Mouse (Mus musculus): ENCODE measurements around the gene Med15.

The Med15 gene

DNA sequence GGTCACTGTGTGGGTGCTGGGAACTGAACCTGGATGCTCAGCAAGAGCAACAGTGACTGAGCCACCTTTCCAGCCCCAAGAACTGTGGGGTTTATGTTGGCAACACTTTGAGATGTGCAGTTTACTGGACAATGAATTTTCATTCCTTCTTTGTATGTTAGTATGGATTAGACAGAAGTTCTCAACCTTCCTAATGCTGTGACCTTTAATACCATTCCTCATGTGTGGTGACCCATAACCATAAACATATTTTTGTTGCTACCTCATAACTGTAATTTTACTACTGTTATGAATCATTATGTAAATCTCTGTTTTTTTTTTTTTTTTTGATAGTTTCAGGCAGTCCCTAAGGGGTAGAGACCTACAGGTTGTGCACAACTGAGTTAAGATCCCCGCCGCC is 955 bp upstream of the Med15 start:
- intact Hi-C loops (cut with DNase I) = no loop called here

DNA sequence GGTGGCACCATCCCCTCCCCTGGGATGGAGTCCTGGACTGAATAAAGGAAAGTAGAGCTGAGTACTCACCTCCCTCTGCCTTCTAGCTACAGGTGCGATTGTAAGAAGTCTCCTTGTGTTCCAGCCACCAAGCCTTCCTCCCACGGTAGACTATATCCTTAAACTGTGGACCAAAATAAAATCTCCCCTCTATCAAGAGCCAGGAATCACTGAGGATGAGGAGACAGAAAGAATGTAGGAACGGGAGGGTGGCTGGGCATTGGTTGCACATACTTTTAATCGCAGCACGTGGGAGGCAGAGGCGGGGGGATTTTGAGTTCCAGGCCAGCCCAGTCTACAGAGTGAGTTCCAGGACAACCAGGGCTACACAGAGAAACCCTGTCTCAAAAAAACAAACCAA is 260 bp downstream of the Med15 start:
- intact Hi-C loops (cut with DNase I) = no loop called here

DNA sequence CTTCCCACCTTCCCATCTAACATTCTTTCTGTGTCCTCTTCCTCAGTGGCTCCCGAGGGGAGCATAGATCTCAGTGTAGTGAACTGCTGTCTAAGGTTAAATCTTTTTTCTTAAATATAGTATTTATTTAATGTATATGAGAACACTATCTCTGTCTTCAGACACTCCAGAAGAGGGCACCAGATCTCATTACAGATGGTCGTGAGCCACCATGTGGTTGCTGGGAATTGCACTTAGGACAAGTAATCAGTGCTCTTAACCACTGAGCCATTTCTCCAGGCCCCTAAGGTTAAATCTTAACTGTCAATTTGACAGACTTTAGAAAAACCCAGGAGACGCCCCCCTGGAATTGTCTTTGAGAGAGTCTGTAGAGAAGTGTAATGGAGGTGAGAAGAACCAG is 670 bp downstream of the Med15 start:
- intact Hi-C loops (cut with DNase I) = no loop called here

DNA sequence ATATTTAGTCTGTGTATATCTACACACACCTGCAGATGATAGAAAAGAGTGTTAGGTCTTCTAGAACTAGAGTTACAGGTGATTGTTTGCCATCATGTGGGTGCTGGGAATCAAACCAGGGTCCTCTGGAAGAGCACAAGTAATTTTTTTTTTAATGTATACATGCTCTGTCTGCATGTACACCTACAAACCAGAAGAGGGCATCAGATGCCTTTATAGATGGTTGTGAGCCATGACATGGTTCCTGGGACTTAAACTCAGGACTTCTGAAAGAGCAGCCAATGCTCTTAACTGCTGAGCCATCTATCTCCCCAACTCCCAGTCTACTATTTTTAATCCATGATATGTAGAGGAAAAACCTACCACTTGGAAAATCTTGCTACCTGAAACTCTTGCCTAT is 2.7 kb downstream of the Med15 start:
- intact Hi-C loops (cut with DNase I) = loop anchor here (10.0 kb wide), 1 partner anchor 85 kb away; the partner anchor contains the start of gene Ccdc74a

DNA sequence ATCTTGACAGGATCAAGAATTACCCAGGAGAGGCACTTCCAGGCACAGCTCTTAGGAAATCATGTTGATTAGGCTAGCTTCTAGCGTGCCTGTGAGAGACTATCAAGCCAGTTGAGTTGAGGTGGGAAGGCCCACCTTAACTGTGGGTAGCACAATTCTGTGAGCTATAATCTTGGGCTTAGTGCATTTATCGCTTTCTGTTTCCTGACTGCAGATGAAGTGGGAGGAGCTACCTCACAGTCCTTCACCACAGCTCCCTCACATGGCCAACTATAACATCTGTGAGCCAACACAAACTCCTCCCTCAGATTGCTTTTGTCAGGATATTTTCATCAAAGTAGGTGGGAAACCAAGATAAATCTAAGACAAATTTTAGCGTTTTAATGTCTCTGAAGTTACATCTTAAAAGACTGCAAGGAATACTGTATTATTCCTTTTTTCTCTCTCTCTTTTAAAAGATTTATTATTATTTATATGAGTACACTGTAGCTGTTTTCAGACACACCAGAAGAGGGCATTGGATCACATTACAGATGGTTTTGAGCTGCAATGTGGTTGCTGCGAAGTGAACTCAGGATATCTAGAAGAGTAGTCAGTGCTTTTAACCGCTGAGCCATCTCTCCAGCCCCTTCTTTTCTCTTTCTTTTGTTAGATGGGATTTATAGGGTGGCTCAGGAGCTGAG is 5.4 kb downstream of the Med15 start:
- intact Hi-C loops (cut with DNase I) = loop anchor here (10.0 kb wide), 1 partner anchor 83 kb away; the partner anchor contains the start of gene Ccdc74a

DNA sequence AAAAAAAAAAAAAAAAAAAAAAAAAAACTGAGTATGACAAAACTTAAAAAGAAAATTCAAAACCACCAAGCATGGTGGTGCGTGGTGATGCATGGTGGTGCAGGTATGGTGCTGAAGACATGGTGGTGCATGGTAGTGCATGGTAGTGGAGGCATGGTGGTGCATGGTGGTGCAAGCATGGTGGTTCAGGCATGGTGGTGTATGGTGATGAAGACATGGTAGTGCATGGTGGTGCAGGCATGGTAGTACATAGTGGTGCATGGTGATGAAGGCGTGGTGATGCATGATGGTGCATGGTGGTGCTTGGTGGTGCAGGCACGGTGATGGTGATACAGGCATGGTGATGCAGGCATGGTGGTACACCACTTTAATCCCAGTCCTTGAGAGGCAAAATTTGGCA is 8.2 kb downstream of the Med15 start:
- intact Hi-C loops (cut with DNase I) = loop anchor here (10.0 kb wide), 1 partner anchor 80 kb away; the partner anchor contains the start of gene Ccdc74a

DNA sequence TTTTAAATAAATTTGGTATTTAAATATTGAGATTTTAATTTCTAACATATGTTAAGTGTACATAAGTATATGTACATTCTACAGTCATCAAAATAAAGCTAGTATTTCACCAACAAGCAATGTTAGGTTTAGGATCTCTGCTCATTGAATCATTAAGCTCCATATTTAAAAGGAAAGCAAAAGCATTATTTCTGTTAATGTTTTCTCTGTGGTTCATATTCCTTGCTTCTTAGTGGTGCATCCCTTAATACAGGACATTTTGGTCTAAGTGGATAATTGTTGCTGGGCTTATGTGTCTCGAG is 9.4 kb downstream of the Med15 start:
- intact Hi-C loops (cut with DNase I) = loop anchor here (10.0 kb wide), 1 partner anchor 78 kb away; the partner anchor contains the start of gene Ccdc74a

DNA sequence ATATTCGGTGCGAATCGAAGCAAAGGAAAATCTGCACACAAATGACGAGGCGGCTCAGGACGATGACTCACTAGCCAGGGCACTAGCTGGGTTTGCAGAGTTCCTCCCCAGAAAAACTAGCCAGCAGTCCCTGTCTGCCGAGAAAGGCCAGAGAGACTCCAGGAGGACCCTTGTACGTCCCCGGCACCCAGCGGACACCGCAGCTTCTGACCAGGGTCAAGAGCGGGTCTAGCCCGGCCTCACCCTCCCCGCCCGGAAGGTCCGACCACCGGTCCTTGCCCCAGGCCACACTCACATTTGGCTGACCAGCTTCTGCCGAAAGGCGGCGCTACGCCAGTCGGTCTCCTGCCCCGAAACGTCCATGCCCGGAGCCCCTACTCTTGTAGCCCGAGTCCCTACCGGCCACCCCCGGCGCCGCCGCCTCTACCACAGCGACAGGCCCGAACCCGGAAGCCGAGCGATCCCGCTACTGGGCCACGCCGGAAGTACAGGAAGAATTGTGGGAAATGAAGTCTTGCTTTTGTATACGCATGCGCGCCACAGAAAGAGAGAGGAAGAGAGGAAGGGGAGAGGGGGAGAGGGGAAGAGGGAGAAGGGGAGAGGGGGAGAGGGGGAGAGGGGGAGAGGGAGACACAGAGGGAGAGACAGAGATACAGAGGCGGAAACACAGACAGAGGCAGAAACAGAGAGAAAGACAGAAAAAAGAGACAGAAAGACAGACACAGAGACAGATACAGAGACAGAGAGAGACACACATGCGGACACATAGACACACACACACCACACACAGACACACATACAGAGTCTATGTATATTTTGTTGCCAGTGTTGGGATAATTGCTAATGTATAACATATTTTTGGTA is 10.0 kb downstream of the Med15 start:
- intact Hi-C loops (cut with DNase I) = loop anchor here (10.0 kb wide), 1 partner anchor 78 kb away; the partner anchor contains the start of gene Ccdc74a

DNA sequence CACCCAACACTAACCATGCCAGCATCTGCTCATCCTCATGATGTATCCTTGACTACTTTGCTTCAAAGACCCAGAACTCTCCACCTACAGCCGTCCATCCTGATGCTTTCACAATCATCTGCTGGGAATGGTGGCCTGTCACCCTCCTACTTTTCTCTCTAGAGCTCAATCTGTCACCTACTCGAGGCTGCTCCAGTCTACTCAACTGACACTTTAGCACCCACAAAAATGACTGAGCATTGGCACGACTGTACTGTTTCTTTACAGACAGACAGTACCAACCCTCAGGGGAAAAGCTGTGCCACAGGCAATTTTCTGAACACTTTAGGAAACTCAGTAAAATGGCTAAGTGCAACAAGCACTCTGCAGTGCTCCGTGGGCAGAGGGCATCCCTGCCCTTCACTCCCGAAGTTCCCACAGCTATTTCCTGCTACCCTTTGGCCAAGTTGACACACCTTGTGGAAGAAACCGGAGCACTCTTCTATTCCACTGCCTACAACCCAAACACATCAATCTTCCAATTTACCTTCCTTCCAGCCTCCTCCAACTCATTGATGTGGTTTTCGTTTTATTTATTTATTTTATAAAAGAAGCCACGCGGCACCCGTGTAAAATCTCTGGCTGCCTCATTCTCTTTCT is 10.8 kb downstream of the Med15 start:
- intact Hi-C loops (cut with DNase I) = loop anchor here (10.0 kb wide), 1 partner anchor 77 kb away; the partner anchor contains the start of gene Ccdc74a

DNA sequence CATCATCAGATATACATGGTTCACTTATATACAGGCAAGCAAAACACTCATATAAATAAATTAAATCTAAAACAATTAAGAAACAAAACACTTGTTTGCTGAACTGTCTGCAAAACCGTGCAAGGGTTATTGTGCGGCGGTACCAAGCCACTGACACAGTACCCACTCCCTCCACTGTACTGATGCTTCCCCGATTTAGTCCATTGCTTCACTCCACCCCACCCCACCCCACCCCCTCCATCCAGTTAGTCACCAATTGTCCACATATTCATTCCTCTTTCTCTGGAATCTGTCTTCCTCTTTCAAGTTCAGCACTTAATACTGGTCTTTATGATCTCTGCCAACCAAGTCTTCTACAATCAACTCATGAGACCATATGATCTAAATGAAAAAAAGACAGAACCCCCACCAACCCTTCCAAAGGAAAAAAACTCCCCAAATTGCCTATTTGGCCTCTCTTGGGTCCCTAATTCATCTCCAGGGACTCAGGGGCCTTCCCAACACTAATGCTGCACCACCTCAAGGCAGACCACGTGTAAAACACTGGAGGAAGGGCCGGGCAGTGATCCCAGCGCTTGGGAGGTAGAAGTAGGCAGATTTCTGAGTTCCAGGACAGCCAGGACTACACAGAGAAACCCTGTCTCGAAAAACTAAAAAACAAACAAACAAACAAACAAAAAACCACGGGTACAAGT is 11.4 kb downstream of the Med15 start:
- intact Hi-C loops (cut with DNase I) = loop anchor here (10.0 kb wide), 1 partner anchor 76 kb away; the partner anchor contains the start of gene Ccdc74a

DNA sequence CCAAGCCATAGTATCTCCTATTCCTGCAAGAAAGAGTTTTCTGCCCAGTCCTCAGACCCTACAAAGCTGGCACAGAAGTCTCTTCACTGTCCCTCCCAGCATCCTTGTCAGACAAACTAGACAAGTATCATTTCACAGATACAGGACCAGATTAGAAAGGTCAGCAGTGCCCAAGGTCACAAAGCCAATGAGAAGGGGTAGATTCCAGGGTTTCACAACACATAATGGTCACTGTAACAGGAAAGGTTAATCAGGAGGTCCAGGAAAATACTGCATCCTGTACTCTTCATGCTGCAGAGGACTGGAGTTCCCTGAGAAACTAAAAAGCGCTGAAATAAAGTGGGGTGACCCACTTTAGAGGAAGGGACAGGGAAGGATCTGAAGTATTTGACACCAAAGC is 14.9 kb downstream of the Med15 start:
- intact Hi-C loops (cut with DNase I) = no loop called here

DNA sequence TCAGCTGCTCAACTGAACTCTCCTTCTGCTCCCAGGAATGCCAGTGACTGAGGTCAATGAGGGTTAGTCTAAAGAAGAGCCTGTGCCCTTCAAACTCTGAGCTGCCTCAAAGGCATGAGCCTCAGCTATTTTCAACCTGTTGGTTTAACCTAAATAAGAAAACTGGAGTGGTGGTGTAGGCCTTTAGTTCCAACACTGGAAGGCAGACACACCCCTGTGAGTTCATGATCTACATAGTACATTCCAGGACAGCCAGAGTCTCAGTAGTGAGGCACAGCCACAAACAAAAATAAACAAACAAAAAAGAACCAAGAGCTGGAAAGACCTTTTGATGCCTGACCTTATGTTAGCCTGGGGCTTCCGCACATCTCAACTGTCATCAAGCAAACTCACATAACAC is 25.1 kb downstream of the Med15 start:
- intact Hi-C loops (cut with DNase I) = no loop called here

DNA sequence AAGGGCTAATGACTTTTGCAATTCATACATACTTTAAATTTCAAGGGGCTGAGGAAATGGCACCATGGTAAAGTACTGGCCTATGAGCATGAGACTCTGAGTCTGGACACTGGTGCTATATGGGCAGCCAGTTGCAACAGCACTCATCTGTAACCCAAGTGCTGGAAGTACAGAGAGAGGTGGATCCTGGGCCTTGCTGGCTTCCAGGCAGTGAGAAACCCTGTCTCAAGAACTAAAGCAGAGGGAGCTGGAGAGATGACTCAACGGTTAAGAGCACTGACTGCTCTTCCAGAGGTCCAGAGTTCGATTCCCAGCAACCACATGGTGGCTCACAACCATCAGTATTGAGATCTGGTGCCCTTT is 31.7 kb downstream of the Med15 start:
- intact Hi-C loops (cut with DNase I) = no loop called here

DNA sequence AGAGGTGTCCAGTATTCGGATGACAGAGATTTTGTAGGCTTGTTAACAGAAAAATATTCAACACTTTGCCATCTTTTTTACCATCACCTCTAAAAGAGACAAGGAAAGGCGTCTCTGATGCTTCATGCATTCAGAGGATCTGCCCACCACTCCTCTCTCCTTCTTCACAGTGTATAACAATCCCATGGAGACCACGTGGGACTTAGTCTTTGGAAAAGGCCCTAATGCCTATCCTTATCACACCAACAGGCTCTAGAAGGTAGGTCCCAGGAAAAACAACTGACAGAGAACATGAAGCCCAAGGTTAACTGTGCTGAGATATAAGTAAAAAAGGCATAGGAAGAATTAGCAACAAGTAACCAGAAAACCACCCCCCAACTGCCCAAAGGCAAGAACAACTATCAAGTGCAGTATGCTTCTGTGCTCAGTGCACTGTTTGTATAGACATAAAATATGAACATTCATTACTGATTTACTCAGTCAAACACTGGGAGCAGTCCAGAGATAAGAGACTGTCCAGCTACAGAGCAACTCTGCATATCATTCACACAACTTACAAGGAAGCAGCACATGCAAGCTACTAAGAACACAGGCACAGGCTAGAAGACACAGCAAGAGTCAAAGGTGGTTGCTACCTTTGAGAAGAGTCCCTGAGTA is 32.2 kb downstream of the Med15 start:
- intact Hi-C loops (cut with DNase I) = no loop called here

DNA sequence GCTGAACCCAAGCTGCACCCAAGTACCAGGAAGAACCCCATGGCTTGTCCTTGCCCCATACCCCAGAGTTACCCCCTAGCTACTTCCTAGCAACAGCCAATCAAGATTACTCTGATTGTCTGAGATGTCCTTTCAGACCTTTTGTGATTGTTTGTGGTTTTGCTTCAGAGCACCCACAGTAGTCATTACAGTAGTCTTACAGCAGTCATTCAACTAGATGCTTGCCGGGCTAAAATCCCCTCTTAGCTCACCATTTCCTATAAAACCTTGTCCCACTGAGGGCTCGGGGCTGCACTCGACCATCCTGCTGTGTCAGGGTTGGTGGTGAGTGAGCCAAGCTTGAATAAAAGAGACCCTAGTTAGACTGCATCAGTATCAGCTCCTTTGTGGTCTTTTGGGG is 37.8 kb downstream of the Med15 start:
- intact Hi-C loops (cut with DNase I) = no loop called here

DNA sequence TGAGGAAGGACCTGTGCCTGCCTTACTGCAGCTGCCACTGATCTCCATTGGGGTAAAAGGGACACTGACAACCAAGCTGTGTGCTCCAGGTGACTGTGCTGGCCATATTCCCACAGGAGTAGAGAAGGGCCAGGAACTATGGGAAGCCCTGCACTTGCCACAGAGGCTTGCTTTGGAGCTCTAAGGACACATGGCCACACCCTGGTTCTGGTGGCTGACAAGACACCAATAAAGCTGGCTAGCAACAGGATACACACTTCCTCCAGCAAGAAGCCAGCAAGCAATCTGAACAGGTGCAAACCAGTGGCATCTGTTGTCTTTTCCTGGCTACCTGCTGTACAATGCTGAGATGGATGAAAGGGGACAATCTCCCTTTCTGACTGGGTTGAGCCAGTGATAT is 62.8 kb downstream of the Med15 start:
- intact Hi-C loops (cut with DNase I) = no loop called here

DNA sequence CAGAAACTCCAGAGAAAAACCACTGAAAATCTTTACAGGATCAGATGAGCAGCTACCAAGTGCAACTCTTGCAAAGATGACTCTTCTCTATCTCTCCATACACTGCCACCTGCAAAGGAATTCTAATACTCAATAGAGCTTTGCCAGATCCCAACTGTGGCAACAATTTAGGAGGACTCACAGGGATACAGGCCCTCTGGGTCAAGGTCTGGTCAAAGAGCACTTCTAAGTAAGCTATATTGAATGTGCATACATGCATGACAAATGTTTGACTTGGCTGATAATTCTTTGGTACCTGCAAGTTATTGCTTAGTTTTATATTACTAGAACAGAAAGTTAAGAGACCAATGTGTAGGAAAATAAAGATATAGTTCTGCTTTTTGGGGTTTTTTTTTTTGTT is 67.1 kb downstream of the Med15 start:
- intact Hi-C loops (cut with DNase I) = no loop called here

DNA sequence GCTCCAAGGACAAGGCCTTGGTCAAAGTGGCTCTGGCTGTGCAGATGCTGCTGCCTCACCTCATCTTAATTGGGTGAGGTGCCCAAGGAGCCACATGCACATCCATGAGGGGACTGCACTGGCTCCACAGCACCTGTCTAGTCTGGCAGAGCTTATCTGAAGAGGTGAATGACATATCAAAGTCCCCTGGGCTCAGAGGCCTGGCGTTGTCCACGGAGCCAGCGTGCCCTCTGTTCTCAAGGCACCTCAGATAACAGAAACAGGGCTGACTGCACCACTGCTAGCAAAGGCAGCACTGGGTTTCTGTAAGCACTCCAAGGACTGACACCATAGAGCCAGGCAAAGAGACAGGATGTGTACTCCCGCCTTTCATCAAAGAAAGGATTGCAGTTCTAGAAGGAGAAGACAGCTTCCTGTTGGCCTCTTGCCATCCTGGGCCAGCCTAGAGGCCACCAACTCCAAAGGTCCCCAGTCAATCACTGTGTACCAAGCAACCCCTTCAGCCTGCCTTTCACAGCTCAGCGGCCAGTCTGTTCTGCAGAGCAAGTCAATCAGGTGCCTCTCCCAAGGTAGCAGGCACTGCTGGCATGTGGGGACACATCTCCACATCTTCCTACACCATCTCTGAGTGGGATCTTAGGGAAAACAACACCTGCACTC is 76.3 kb downstream of the Med15 start:
- intact Hi-C loops (cut with DNase I) = no loop called here

DNA sequence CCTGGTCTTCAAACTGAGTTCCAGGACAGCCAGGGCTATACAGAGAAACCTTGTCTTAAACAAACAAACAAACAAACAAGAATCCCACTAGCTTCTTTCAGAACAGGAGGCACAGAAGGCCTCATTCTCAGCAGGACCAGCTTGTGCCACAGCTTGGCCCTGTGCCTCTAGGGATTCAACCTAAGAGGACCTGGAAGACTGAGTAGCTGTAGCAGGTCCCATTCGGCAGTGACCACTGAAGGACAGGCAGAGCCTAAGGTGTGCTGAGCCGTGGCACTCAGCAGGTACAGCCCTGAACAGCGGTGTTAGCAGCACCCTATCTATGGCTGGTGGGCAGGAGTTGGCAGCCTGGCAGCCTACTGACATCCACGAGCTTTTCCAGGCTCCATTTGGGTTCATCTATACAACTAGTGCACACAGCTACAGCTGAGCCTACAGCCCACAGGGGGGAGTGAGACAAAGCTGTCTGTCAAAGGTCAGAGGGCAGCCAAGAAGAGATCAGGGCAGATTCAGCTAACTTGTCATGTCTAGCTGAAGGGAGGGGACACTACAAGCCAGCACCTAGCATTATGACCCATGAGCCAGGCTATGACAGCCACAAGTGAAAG is 78.4 kb downstream of the Med15 start:
- intact Hi-C loops (cut with DNase I) = no loop called here

DNA sequence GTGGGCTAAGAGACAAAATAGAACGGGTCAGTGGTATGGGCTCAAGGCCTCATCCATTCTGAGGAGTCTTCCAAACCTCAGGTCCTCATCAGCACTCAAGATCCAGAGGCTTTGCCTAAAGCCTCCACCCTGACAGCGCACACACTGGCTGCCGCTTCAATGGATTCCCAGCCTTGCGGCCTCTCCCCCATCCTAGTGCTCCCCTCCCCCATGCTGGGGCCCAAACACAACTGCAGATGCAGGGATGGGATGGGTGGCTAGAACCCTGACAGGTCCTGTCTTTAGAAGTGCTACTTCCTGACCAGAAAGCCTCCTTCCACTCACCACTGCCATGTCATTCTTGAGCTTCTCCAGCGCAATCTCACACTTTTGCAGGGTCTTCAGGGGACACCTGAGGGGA is 79.1 kb downstream of the Med15 start:
- intact Hi-C loops (cut with DNase I) = no loop called here

Data from adrenal gland (tissue).